Mouse (Mus musculus) liver, postnatal 0 days (tissue): ENCODE measurements around the gene 4921511C20Rik. TPM values are rescaled to one million over a fixed set of nuclear protein-coding genes. Genes with fewer than 3 reads are reported as not detected.

ENCODE experiments used
- ATAC-seq: fragments of 200-750 bp; cut with Nextera tagmentation; 2 replicates; pipeline ENCODE4 v1.8.0; 2017; ENCODE audit warnings: mild to moderate bottlenecking, moderate library complexity
- DNase-seq: peaks from one replicate; pipeline ENCODE4 v3.0.0-alpha.2; 2016
- H3K27ac ChIP-seq: fragments of 300-500 bp; sonication (generic); 2 replicates; pipeline ENCODE4 v1.5.1; 2014; ENCODE audit warnings: antibody characterized with exemption, moderate library complexity, mild to moderate bottlenecking, low read depth
- H3K27me3 ChIP-seq: fragments of 300-500 bp; sonication (generic); 2 replicates; pipeline ENCODE4 v1.6.1; 2014; ENCODE audit warnings: low read length, control low read depth, mixed read lengths; ENCODE audit not compliant: insufficient read depth
- H3K36me3 ChIP-seq: fragments of 300-500 bp; sonication (generic); replicated peaks from 2 replicates; pipeline ENCODE4 v1.6.1; 2014; ENCODE audit warnings: mild to moderate bottlenecking, control low read depth, low read length, moderate library complexity, mixed read lengths; ENCODE audit not compliant: insufficient read depth
- H3K4me1 ChIP-seq: fragments of 300-500 bp; sonication (generic); 2 replicates; pipeline ENCODE4 v1.6.1; 2014; ENCODE audit warnings: antibody characterized with exemption, mild to moderate bottlenecking, control low read depth; ENCODE audit not compliant: insufficient read depth
- H3K4me2 ChIP-seq: fragments of 300-500 bp; sonication (generic); 2 replicates; pipeline ENCODE4 v1.6.1; 2014; ENCODE audit warnings: low read depth, mild to moderate bottlenecking, low read length, moderate library complexity, mixed read lengths
- H3K4me3 ChIP-seq: fragments of 300-500 bp; sonication (generic); 2 replicates; pipeline ENCODE4 v1.5.1; 2014; ENCODE audit warnings: low read depth, low read length
- H3K9ac ChIP-seq: fragments of 300-500 bp; sonication (generic); replicated peaks from 2 replicates; pipeline ENCODE4 v1.6.1; 2014; ENCODE audit warnings: mild to moderate bottlenecking, moderate library complexity
- H3K9me3 ChIP-seq: fragments of 300-500 bp; sonication (generic); 2 replicates; pipeline ENCODE4 v1.6.1; 2016; ENCODE audit warnings: mild to moderate bottlenecking, control low read depth, low read length, mixed read lengths
- CTCF ChIP-seq: sonication (generic); IDR thresholded peaks from 2 replicates; pipeline ENCODE4 v1.5.1; 2016; ENCODE audit warnings: antibody characterized with exemption, low read depth
- EP300 ChIP-seq: IDR thresholded peaks from 2 replicates; pipeline ENCODE4 v1.6.1; 2016; ENCODE audit warnings: antibody characterized with exemption, low read depth, mild to moderate bottlenecking
- WGBS: fragments of 180-500 bp; shearing (Covaris S2); extraction: QIAGEN DNeasy Blood & Tissue Kit; methylation state at CpG from one replicate; pipeline ENCODE4 v1.1.7; 2014; ENCODE audit not compliant: insufficient replicate concordance; 5-methylcytosine and 5-hydroxymethylcytosine counted together
- polyA plus RNA-seq: library from polyadenylated mRNA; unstranded; fragments of >200 nt; fragmentation: Nextera tagmentation; extraction: Ambion mirVana; gene quantifications from 2 replicates; pipeline ENCODE4 v1.2.1, GENCODE M21; 2015

Gene 4921511C20Rik
- polyA plus RNA-seq: not detected in 2 replicates

DNA sequence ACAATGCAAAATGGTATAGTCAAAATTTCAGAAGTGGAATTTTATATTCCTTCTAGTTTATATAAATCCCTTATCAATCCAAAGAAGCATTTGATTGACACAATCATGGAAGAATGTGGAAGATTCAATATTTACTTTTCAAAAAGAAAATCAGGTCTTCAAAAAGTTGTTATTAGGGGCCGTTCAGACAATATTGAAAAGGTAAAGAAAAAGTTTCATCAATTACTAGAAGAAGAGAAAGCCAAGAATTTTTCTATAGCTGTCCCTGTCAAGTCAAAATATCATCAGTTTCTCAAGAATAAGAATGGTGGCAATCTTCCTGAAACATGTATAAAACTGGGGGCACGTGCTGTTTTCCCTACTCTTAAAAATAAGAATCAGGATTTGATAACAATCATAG is at the start of gene 4921511C20Rik:
Gene 4921511C20Rik, plus strand, starts transcription at position 301 of the 400 bp plus-strand sequence.
- Histone ChIP-seq H3K4me2 (no peak within 1 kb of the TSS), H3K27ac (no peak within 1 kb of the TSS), H3K4me3 (no peak within 1 kb of the TSS), H3K4me1 (no peaks in the 10 kb centered on the region), H3K36me3 (no peaks in the 10 kb centered on the region), H3K27me3 (no peaks in the 10 kb centered on the region), H3K9me3 (no peaks in the 10 kb centered on the region), H3K9ac (no peak within 1 kb of the TSS)
- TF ChIP-seq EP300 (no peak), CTCF (no peak)
- DNase-seq (no peak), ATAC-seq (no peak)
- 75% methylated on average over 2 of the region's 2 CpGs for WGBS
